Mouse (Mus musculus): ENCODE results near the gene Med14. TPM values are rescaled to one million over a fixed set of nuclear protein-coding genes. Genes with fewer than 3 reads are reported as not detected.

Gene Med14
- polyA plus RNA-seq (2014; fragmentation: Nextera tagmentation; extraction: Ambion mirVana): 24.2 and 28.1 TPM in 2 replicates

DNA sequence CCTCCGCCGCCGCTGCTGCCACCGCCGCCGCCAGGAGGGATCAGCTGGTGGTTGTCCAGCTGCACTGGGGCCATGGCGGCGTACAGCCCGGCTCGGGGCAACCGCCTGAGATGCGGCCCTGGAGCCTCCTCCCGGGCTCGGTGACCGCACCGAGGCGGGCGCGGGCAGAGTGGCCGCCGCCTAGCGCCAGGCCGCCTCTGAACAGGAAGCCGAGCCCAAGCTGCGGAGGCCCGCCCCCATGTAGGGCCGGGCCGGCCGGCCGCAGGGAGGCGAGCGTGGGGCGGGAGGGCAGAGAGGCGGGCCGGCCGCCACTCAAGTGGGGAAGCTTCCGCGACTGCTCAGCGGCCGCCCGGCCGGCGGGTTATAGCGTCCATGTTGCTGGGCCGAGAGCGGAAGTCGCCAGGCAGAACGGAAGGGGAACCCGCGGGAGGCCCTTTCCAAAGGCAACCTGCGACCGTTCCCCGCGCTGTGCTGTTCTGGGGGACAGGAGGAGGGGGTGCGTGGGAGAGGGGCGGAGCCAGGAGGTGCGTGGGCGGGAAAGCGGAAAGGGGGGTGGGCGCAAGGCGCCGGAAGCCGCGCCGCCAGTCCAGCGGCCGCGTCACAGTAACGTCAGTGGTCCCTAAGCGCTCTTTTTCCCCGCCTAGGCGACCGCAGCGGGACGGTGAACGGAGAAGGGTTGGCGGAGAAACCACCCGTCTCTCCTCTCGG lies at the start of gene Med14:
Gene Med14 (minus strand): TSS at position 448 of the 708 bp plus-strand sequence.
- ATAC-seq (replicated peaks; ENCODE audit: insufficient number of reproducible peaks, low FRiP score, low TSS enrichment, low read depth) (peak; percentile 98), DNase-seq (ENCODE audit: low spot score) (peak; percentile 87)
- Histone ChIP-seq H3K27me3 (ENCODE audit: control insufficient read depth, insufficient read depth, low read length) (peaks cover 8% of the 10 kb centered on the region), H3K9ac (replicated peaks; ENCODE audit: low read length) (peak within 1 kb of the TSS; percentile 74), H3K4me1 (ENCODE audit: control insufficient read depth, insufficient read depth, low read length) (no peaks in the 10 kb centered on the region), H3K27ac (replicated peaks; ENCODE audit: low read depth, low read length) (peak within 1 kb of the TSS; percentile 95), H3K4me3 (ENCODE audit: low read depth, low read length) (peak within 1 kb of the TSS; percentile 66), H3K4me2 (ENCODE audit: low read depth, low read length) (peak within 1 kb of the TSS; percentile 51), H3K36me3 (replicated peaks; ENCODE audit: control insufficient read depth, insufficient read depth, low read depth, low read length) (no peaks in the 10 kb centered on the region), H3K9me3 (replicated peaks; ENCODE audit: control insufficient read depth, low read length) (no peaks in the 10 kb centered on the region)
- WGBS: 10% methylated on average over 34 of the region's 79 CpGs

DNA sequence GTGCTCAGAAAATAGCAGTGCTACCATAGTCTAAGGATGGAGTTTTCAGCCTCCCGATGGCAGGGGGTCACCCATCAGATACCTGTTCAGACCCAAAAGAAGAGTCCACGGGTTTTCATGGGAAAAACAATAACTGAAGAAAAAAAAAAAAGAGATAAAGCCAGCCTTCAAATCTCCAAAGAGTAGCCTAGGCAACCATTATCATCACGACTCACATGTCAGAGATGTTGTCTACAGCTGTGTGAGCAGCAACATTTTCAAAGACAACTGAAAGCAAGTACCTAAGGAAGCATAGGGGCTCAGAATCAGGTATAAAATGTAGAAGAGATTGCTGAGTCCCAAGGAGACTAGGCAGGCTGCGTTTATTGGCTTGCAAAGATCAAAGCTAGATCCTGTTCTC lies 38.7 kb upstream of the Med14 start:
- Histone ChIP-seq H3K4me3 (ENCODE audit: low read depth, low read length) (no peak overlapping the region), H3K9me3 (replicated peaks; ENCODE audit: control insufficient read depth, low read length) (no peaks in the 10 kb centered on the region), H3K27ac (replicated peaks; ENCODE audit: low read depth, low read length) (no peak overlapping the region), H3K27me3 (ENCODE audit: control insufficient read depth, insufficient read depth, low read length) (no peaks in the 10 kb centered on the region), H3K9ac (replicated peaks; ENCODE audit: low read length) (no peak overlapping the region), H3K36me3 (replicated peaks; ENCODE audit: control insufficient read depth, insufficient read depth, low read depth, low read length) (no peaks in the 10 kb centered on the region), H3K4me2 (ENCODE audit: low read depth, low read length) (no peak overlapping the region), H3K4me1 (ENCODE audit: control insufficient read depth, insufficient read depth, low read length) (no peaks in the 10 kb centered on the region)
- DNase-seq (ENCODE audit: low spot score): no peak
- no peak for ATAC-seq (replicated peaks; ENCODE audit: insufficient number of reproducible peaks, low FRiP score, low TSS enrichment, low read depth)
- 81% methylated on average over 4 of the region's 4 CpGs for WGBS

DNA sequence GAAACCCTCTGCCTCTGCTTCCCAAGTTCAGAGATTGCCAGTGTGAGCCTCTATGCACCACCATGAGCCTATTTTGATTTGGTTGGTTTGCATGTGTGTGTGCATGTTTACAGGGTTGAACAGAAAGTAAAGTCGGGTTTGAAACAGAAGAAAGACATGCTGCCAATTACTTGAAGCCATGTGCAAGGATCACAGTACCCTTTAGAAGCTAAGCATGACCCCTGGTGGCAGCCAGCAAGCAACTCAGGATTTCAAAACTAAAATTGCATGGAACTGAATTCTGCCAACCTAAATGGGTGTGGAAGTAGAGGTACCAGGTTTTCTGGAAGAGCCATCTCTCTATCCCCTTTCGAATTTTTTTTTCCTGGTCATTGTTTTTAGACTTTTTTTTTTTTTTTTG lies 33.0 kb upstream of the Med14 start:
- no peaks in the 10 kb centered on the region for H3K9me3 ChIP-seq (replicated peaks; ENCODE audit: control insufficient read depth, low read length)
- no peak overlapping the region for H3K9ac ChIP-seq (replicated peaks; ENCODE audit: low read length)
- H3K4me1 ChIP-seq (ENCODE audit: control insufficient read depth, insufficient read depth, low read length): no peaks in the 10 kb centered on the region
- 50% methylated on average over 2 of the region's 2 CpGs for WGBS
- no peaks in the 10 kb centered on the region for H3K27me3 ChIP-seq (ENCODE audit: control insufficient read depth, insufficient read depth, low read length)
- H3K4me3 ChIP-seq (ENCODE audit: low read depth, low read length): no peak overlapping the region
- no peak for ATAC-seq (replicated peaks; ENCODE audit: insufficient number of reproducible peaks, low FRiP score, low TSS enrichment, low read depth)
- H3K4me2 ChIP-seq (ENCODE audit: low read depth, low read length): no peak overlapping the region
- peak; percentile 16 for DNase-seq (ENCODE audit: low spot score)
- H3K36me3 ChIP-seq (replicated peaks; ENCODE audit: control insufficient read depth, insufficient read depth, low read depth, low read length): no peaks in the 10 kb centered on the region
- no peak overlapping the region for H3K27ac ChIP-seq (replicated peaks; ENCODE audit: low read depth, low read length)

DNA sequence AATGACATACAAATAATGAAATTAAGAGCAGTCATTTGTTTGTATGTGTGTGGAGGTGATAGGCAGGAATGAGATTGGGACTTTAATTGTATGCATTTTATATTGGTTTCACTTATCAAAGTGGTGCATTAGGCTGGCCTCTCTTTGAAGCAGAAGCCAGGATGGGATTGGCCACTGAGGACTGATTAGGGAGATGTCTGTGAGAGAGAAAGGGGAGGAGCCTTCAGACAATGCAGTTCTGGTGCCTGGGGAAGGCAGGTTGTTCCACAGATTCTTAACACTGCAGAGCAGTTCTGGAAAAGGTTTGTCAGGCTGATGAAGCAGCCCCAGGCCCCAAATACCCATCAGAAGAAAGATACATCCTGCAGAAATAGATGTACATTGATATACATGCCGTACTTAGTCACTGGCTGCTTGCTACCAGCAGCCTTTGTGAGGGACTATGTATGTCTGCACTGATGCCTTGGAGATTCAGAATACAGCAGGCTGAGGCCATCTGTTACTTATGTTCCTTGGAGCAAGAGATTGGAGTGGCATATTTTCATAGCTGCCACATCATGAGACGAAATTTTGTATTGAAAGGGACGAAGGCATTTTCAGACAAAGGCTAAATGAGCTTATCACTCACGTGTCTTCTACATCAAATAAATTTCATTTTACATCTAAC lies 29.9 kb upstream of the Med14 start:
- H3K9ac ChIP-seq (replicated peaks; ENCODE audit: low read length): no peak overlapping the region
- H3K4me1 ChIP-seq (ENCODE audit: control insufficient read depth, insufficient read depth, low read length): no peaks in the 10 kb centered on the region
- no peaks in the 10 kb centered on the region for H3K36me3 ChIP-seq (replicated peaks; ENCODE audit: control insufficient read depth, insufficient read depth, low read depth, low read length)
- no peak overlapping the region for H3K4me2 ChIP-seq (ENCODE audit: low read depth, low read length)
- no peaks in the 10 kb centered on the region for H3K27me3 ChIP-seq (ENCODE audit: control insufficient read depth, insufficient read depth, low read length)
- WGBS: 77% methylated on average over 4 of the region's 4 CpGs
- DNase-seq (ENCODE audit: low spot score) (no peak), ATAC-seq (replicated peaks; ENCODE audit: insufficient number of reproducible peaks, low FRiP score, low TSS enrichment, low read depth) (no peak)
- H3K4me3 ChIP-seq (ENCODE audit: low read depth, low read length): no peak overlapping the region
- no peaks in the 10 kb centered on the region for H3K9me3 ChIP-seq (replicated peaks; ENCODE audit: control insufficient read depth, low read length)
- no peak overlapping the region for H3K27ac ChIP-seq (replicated peaks; ENCODE audit: low read depth, low read length)

DNA sequence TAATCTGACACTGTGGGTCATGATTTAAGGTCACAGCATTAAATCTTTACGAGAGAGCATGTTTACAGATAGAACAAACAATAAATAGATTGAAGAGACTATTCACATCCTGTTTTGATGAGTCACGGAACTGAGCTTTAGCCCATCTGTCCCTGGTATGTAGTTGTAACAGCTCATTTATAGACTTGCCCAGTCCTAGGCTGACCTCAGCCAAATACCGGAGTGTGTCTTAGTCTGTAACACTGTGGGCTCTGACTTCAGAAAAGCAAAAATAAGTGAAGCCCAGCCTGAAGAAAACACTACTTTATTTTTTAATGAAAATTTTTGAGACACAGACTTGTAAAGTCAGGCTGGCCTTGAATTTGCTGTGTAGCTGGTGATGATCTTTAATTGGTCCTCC lies 11.4 kb upstream of the Med14 start:
- no peak for DNase-seq (ENCODE audit: low spot score)
- 77% methylated on average over 3 of the region's 3 CpGs for WGBS
- H3K4me1 ChIP-seq (ENCODE audit: control insufficient read depth, insufficient read depth, low read length): no peaks in the 10 kb centered on the region

DNA sequence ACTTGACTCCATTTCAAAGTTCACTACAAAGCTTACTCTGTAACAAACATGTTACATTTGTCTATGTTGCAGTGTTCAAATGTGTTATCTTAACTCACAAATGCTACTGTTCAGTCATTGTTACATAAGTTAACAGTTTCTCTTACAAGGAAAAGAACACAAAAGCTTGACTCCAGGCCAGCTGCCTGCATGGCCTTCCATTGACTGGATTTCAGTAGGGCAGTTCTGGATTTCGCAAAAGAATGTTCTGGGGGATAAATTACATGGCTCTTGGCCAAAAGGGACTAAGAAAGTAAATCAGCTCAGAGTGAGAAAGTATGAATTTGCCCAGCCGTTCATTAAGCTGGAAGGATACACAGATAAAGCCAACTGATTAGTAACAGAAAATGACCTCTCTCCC lies 9.7 kb upstream of the Med14 start:
- no peak for ATAC-seq (replicated peaks; ENCODE audit: insufficient number of reproducible peaks, low FRiP score, low TSS enrichment, low read depth)
- no peak overlapping the region for H3K4me3 ChIP-seq (ENCODE audit: low read depth, low read length)
- no peaks in the 10 kb centered on the region for H3K4me1 ChIP-seq (ENCODE audit: control insufficient read depth, insufficient read depth, low read length)
- H3K4me2 ChIP-seq (ENCODE audit: low read depth, low read length): no peak overlapping the region
- WGBS: 81% methylated on average over 2 of the region's 2 CpGs
- no peaks in the 10 kb centered on the region for H3K27me3 ChIP-seq (ENCODE audit: control insufficient read depth, insufficient read depth, low read length)
- H3K27ac ChIP-seq (replicated peaks; ENCODE audit: low read depth, low read length): no peak overlapping the region
- H3K36me3 ChIP-seq (replicated peaks; ENCODE audit: control insufficient read depth, insufficient read depth, low read depth, low read length): no peaks in the 10 kb centered on the region
- H3K9me3 ChIP-seq (replicated peaks; ENCODE audit: control insufficient read depth, low read length): no peaks in the 10 kb centered on the region
- DNase-seq (ENCODE audit: low spot score): no peak
- H3K9ac ChIP-seq (replicated peaks; ENCODE audit: low read length): no peak overlapping the region

More for the DNA sequence above, 11.4 kb upstream of the Med14 start:
- no peaks in the 10 kb centered on the region for H3K36me3 ChIP-seq (replicated peaks; ENCODE audit: control insufficient read depth, insufficient read depth, low read depth, low read length)
- no peak overlapping the region for H3K9ac ChIP-seq (replicated peaks; ENCODE audit: low read length)
- H3K4me2 ChIP-seq (ENCODE audit: low read depth, low read length): no peak overlapping the region
- ATAC-seq (replicated peaks; ENCODE audit: insufficient number of reproducible peaks, low FRiP score, low TSS enrichment, low read depth): no peak
- no peak overlapping the region for H3K4me3 ChIP-seq (ENCODE audit: low read depth, low read length)
- H3K9me3 ChIP-seq (replicated peaks; ENCODE audit: control insufficient read depth, low read length): no peaks in the 10 kb centered on the region
- H3K27ac ChIP-seq (replicated peaks; ENCODE audit: low read depth, low read length): no peak overlapping the region
- no peaks in the 10 kb centered on the region for H3K27me3 ChIP-seq (ENCODE audit: control insufficient read depth, insufficient read depth, low read length)

DNA sequence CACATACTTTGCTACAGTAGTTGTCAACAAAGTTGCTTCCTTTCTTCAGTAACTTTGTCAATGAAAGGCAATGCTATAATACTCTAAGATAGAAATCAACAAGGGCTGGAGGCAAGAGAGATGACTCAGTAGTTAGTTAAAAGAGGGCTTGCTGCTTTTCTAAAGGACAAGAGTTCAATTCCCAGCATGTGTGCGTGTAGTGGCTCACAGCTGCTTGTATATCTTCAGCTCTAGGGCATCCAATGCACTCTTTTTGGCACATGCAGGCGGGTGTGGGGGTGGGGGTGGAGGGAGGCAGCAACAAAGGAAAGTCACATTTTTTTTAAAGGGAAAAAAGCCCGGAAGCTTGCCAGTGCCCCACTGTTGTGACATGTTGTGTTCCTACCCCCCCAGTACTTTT lies 6.7 kb upstream of the Med14 start:
- Histone ChIP-seq H3K27ac (replicated peaks; ENCODE audit: low read depth, low read length) (no peak overlapping the region), H3K4me2 (ENCODE audit: low read depth, low read length) (no peak overlapping the region), H3K9me3 (replicated peaks; ENCODE audit: control insufficient read depth, low read length) (no peaks in the 10 kb centered on the region), H3K4me1 (ENCODE audit: control insufficient read depth, insufficient read depth, low read length) (no peaks in the 10 kb centered on the region), H3K4me3 (ENCODE audit: low read depth, low read length) (no peak overlapping the region), H3K36me3 (replicated peaks; ENCODE audit: control insufficient read depth, insufficient read depth, low read depth, low read length) (no peaks in the 10 kb centered on the region), H3K27me3 (ENCODE audit: control insufficient read depth, insufficient read depth, low read length) (no peaks in the 10 kb centered on the region), H3K9ac (replicated peaks; ENCODE audit: low read length) (no peak overlapping the region)
- ATAC-seq (replicated peaks; ENCODE audit: insufficient number of reproducible peaks, low FRiP score, low TSS enrichment, low read depth) (no peak), DNase-seq (ENCODE audit: low spot score) (no peak)
- 64% methylated on average over 3 of the region's 3 CpGs for WGBS

DNA sequence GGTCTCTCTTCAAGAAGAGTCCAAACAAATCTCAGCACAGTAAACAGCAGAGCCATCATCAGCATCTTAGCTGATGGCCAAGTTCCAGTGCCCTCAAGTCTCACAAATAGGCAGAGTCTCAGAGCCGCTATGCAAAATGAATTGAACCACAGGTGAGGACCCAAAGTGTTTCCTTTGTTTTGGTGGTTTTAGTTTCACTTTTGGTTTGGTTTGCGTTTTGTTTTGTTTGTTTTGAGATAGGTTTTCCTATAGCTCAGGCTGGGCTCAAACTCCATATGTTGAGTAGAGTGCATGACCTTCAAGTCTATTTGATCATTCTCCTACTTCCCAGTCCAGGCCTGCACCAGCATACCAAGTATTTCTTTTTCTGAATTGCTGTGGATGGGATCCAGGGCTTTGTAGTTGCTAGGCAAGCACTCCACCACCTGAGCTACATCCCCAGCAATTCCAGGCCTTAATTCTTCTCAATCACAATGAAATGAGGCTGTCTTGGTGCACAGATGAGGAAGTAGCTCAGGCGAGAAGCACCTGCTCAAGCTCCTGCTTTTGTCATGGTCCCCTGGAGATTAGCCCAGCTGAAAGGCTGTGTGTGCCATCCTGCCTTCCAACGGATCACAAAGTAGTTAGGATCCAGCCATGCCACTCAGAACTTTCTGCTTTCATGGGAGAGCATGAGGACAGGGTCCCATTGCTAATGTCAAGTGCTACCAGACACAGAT lies 5.1 kb upstream of the Med14 start:
- H3K27ac ChIP-seq (replicated peaks; ENCODE audit: low read depth, low read length): no peak overlapping the region
- no peak overlapping the region for H3K4me3 ChIP-seq (ENCODE audit: low read depth, low read length)
- ATAC-seq (replicated peaks; ENCODE audit: insufficient number of reproducible peaks, low FRiP score, low TSS enrichment, low read depth): no peak
- no peaks in the 10 kb centered on the region for H3K36me3 ChIP-seq (replicated peaks; ENCODE audit: control insufficient read depth, insufficient read depth, low read depth, low read length)
- no peaks in the 10 kb centered on the region for H3K4me1 ChIP-seq (ENCODE audit: control insufficient read depth, insufficient read depth, low read length)
- no peaks in the 10 kb centered on the region for H3K9me3 ChIP-seq (replicated peaks; ENCODE audit: control insufficient read depth, low read length)
- no peak overlapping the region for H3K9ac ChIP-seq (replicated peaks; ENCODE audit: low read length)
- 71% methylated on average over 4 of the region's 4 CpGs for WGBS
- DNase-seq (ENCODE audit: low spot score): no peak
- H3K27me3 ChIP-seq (ENCODE audit: control insufficient read depth, insufficient read depth, low read length): peaks cover under 1% of the 10 kb centered on the region; the same call in 1 of the 2 replicates
- H3K4me2 ChIP-seq (ENCODE audit: low read depth, low read length): no peak overlapping the region

All from embryonic facial prominence, embryonic 11.5 days (tissue).